Mouse (Mus musculus) spleen, adult 2 months (tissue): ENCODE data around the gene Hdac5. TPM values are rescaled to one million over a fixed set of nuclear protein-coding genes. Genes with fewer than 3 reads are reported as not detected.

Experiments
- DNase-seq, 2 experiments: peaks; one replicate each; pipeline versions ENCODE4 v3.0.0 to v3.0.0-alpha.2; 2012 to 2021; ENCODE audit warnings: low spot score in 2 of 2, low read depth in 1 of 2
- H3K27ac ChIP-seq: fragments of 200-500 bp; 2 replicates; pipeline ENCODE4 v1.5.1; 2012; ENCODE audit warnings: low read length, inconsistent platforms; ENCODE audit not compliant: insufficient read depth
- H3K27me3 ChIP-seq: fragments of 200-500 bp; 2 replicates; pipeline ENCODE4 v1.6.1; 2012; ENCODE audit warnings: mild to moderate bottlenecking, moderate library complexity, low read length, inconsistent platforms; ENCODE audit not compliant: control insufficient read depth, insufficient read depth
- H3K36me3 ChIP-seq: fragments of 200-500 bp; 2 replicates; pipeline ENCODE4 v1.6.1; 2012; ENCODE audit warnings: mild to moderate bottlenecking, low read length, inconsistent platforms; ENCODE audit not compliant: control insufficient read depth, insufficient read depth
- H3K4me1 ChIP-seq: fragments of 200-500 bp; 2 replicates; pipeline ENCODE4 v1.6.1; 2011; ENCODE audit warnings: inconsistent platforms; ENCODE audit not compliant: control insufficient read depth, insufficient read depth, insufficient read length
- H3K4me3 ChIP-seq: fragments of 200-500 bp; 2 replicates; pipeline ENCODE4 v1.5.1; 2011; ENCODE audit warnings: mild to moderate bottlenecking, inconsistent platforms; ENCODE audit not compliant: insufficient read depth, insufficient read length; ENCODE audit errors: extremely low read depth
- CTCF ChIP-seq: fragments of 200-500 bp; IDR thresholded peaks from 2 replicates; pipeline ENCODE4 v1.5.1; 2011; ENCODE audit warnings: mild to moderate bottlenecking, inconsistent platforms; ENCODE audit not compliant: insufficient read depth, insufficient read length, insufficient replicate concordance; ENCODE audit errors: extremely low read depth
- POLR2A ChIP-seq: fragments of 200-500 bp; IDR thresholded peaks from 2 replicates; pipeline ENCODE4 v1.6.1; 2011; ENCODE audit warnings: low read depth, low read length, inconsistent platforms
- WGBS: fragments of 180-500 bp; shearing (Covaris S2); methylation state at CpG from one replicate; pipeline ENCODE4 v1.1.7; 2018; 5-methylcytosine and 5-hydroxymethylcytosine counted together
- polyA plus RNA-seq: library from polyadenylated mRNA; depleted of rRNA; stranded (reverse); fragments of >200 nt; gene quantifications from 2 replicates; pipeline ENCODE4 v1.2.3, GENCODE M21; 2012

The Hdac5 gene
- polyA plus RNA-seq, 1 experiment: 71.9 TPM

DNA sequence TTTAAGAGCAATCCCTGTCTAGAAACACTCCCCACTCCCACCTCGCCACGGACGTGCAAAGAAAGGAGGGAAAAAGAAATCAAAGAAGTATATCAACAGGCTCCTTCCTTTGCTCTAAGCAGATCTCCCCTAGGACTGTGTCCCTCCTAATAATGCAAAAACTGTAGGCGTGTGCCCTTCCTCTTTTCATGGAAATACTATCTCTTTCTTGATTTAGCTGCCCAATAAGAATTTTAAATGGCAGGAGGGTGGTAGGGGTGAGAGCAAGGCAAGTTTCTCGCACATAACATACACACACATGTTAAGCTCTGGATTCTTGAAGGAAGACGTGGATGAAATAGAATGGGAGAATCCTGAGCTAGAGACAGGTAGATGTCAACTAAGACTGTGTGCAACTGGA is 41.0 kb downstream of the Hdac5 start:
- no peak for TF ChIP-seq POLR2A
- no peak for TF ChIP-seq CTCF
- H3K4me3 ChIP-seq: peak overlapping the region; percentile 70; the same call in 1 of the 2 replicates
- H3K36me3 ChIP-seq: no peaks in the 10 kb centered on the region; the same call in none of the 2 replicates
- H3K4me1 ChIP-seq: peaks cover 3% of the 10 kb centered on the region
- H3K27me3 ChIP-seq: no peaks in the 10 kb centered on the region
- H3K27ac ChIP-seq: peak overlapping the region; percentile 52; the same call in 1 of the 2 replicates
- DNase-seq: no peak
- 43% methylated on average over 6 of the region's 6 CpGs for WGBS

DNA sequence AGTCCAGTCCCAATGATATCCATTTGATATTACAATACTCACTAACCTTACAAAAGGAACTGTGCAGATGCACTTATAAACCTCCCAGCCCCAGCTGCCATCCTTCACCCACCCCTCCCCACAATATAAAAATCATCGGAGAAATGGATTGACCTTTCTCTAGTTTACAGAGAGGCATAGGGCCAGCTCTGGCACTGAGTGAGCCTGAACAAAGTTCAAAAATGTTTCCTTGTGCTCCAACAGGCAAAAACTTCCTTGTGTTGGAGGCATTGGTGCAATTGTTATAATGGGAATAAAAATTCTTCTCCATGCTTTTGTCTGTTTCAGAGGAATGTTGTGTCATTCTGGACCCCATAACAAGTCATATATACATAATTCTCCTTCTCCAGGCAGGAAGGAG is 43.7 kb downstream of the Hdac5 start:
- Histone ChIP-seq H3K4me3 (no peak overlapping the region), H3K27ac (no peak overlapping the region), H3K4me1 (peaks cover 4% of the 10 kb centered on the region), H3K27me3 (no peaks in the 10 kb centered on the region), H3K36me3 (peaks cover 3% of the 10 kb centered on the region)
- TF ChIP-seq CTCF: no peak
- no peak for DNase-seq
- 91% methylated on average over 1 of the region's 1 CpGs for WGBS

DNA sequence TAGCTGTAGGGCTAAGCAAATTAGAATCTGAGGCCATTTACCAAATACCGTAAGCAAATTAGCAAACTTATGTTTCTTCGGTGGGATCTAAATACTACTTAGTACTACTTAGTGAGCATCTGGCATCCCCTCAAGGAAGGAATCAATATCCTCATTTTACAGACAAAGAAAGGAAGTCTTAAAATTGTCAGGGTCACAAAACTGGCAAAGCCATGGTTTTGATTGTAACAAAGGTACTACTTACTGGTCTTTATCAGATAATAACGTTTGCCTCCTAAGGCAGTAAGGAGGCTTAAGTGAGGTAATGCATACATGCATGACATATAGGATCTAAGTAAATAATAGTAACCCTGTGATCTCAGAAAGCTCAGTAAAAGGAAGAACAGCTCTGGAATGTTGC is 44.3 kb downstream of the Hdac5 start:
- no peak for DNase-seq
- TF ChIP-seq CTCF (no peak), POLR2A (no peak)
- Histone ChIP-seq H3K4me1 (peaks cover 4% of the 10 kb centered on the region), H3K27ac (no peak overlapping the region), H3K27me3 (no peaks in the 10 kb centered on the region), H3K36me3 (peaks cover 5% of the 10 kb centered on the region), H3K4me3 (peak overlapping the region; percentile 67; the same call in 1 of the 2 replicates)
- 44% methylated on average over 3 of the region's 3 CpGs for WGBS

DNA sequence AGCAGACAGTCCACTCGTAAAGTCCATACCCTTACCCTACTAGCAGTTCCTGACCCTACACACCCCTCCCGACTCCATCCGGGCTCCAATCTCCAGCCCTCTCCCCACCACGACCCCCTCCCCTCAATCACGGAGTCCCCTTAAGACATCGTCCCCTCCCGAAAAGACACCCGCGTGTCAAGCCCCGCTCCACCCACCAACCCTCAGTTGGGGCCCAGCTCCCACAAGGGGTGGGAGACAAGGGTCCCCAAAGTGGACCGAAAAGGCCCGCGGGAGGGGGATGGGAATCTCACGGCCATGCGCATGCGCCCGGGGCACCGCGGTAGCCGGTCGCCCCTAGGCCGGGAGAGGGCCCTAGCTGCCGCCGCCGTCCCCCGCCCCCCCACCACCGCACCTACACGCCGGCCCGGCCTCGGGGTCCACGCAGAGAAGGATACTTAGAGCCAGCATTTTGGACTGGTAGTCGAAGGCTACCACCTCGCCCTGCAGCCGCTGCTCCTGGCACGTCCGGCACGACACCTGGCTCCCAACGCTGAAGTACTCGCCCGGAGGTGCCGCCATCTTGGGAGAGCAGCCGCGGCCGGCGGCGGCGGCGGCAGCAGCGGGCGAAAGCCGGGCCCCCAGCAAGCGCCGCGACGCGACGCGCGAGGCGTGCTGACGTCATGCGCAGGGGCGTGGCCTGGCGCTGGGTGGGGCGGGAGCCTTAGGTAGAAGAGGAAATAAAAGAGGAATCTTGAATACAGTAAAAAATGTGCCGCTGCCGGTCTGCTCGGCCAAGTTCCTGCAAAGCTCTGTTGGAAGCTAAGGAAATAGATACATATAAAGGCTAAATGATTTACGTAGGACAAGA is 45.1 kb downstream of the Hdac5 start, which contains the start of gene Lsm12:
Lsm12 (minus strand) TSS at position 651 of the 850 bp plus-strand sequence.
- WGBS: under 1% methylated on average over 69 of the region's 70 CpGs
- H3K27ac ChIP-seq: peak within 1 kb of the TSS; percentile 92
- H3K27me3 ChIP-seq: no peaks in the 10 kb centered on the region
- TF ChIP-seq CTCF (no peak), POLR2A (peak; percentile 56)
- H3K4me3 ChIP-seq: peak within 1 kb of the TSS; percentile 99
- peak; percentile 91 to 97 for DNase-seq
- H3K4me1 ChIP-seq: peaks cover 4% of the 10 kb centered on the region
- H3K36me3 ChIP-seq: peaks cover 6% of the 10 kb centered on the region

DNA sequence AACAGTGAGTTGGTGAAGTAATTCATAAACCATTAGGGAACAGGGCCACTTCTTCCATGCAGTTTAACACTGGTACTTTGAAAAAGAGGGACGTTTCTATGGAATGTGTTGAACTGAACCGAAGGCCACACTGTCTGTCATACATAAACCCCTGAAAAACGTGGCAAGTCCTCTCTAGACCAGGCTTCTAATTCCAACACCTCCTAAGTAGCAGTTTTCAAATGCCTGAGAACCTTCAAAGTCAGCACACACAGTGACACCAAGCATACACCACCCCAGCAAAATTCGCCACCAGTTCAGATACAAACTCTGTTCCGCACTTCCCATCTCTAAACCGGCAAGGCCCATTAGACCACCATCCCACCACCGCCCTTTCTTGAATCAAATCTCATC is 45.7 kb downstream of the Hdac5 start:
- TF ChIP-seq CTCF: no peak
- no peak for TF ChIP-seq POLR2A
- H3K27me3 ChIP-seq: no peaks in the 10 kb centered on the region
- H3K27ac ChIP-seq: no peak overlapping the region
- H3K4me3 ChIP-seq: peak overlapping the region; percentile 99
- DNase-seq: no peak
- 4% methylated on average over 7 of the region's 7 CpGs for WGBS
- peaks cover 4% of the 10 kb centered on the region for H3K4me1 ChIP-seq
- H3K36me3 ChIP-seq: peaks cover 8% of the 10 kb centered on the region

DNA sequence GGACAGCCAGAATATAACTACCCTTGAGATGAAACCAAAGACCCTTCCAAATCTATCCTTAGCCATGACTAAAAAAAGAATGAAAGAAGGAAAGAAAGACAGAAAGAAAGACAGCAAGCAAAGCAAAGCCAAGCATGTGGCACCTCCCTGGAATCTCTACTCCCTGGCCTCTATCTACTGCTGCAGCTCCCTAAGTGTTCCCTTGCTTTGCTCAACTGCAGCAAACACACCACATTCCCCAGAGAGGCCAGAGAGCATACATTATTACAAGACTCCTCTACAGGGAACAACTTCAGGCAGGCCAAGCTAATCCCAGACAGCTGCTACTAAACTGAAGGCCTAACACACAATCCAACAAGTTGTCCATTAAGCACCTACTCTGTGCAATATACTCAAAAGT is 50.1 kb downstream of the Hdac5 start:
- H3K27ac ChIP-seq: no peak overlapping the region
- TF ChIP-seq POLR2A (no peak), CTCF (no peak)
- peaks cover 4% of the 10 kb centered on the region; the same call in 1 of the 2 replicates for H3K4me1 ChIP-seq
- H3K4me3 ChIP-seq: no peak overlapping the region
- no peaks in the 10 kb centered on the region for H3K27me3 ChIP-seq
- H3K36me3 ChIP-seq: peaks cover 20% of the 10 kb centered on the region
- no peak for DNase-seq

DNA sequence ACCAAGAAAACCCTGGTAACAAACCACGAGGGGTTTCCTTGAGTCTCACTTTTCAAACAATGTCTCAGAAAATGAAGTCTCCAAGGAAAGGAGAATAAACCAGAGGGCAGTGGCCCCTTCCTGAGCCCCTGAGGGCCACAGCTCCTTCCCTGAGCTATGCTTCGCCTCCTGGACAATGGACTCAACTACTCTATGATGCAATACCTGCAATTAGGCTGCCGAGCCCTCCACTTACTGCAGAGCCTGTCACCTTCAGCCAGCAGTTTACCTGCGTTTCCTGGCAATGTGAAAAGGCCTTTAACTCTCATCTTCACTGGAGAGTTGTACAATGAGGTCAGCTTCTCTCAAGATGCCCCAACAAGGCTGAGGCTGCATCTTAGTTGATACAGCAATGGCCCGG is 61.3 kb downstream of the Hdac5 start:
- 89% methylated on average over 5 of the region's 5 CpGs for WGBS

More for the DNA sequence above, 61.3 kb downstream of the Hdac5 start:
- Histone ChIP-seq H3K27ac (no peak overlapping the region), H3K36me3 (peaks cover 17% of the 10 kb centered on the region), H3K4me1 (no peaks in the 10 kb centered on the region), H3K4me3 (no peak overlapping the region), H3K27me3 (no peaks in the 10 kb centered on the region)
- no peak for DNase-seq
- TF ChIP-seq POLR2A: no peak
- TF ChIP-seq CTCF: no peak
